Mouse (Mus musculus) limb, embryonic 12.5 days (tissue): ENCODE measurements around the gene Abcb11. TPM values are rescaled to one million over a fixed set of nuclear protein-coding genes. Genes with fewer than 3 reads are reported as not detected.
A peak's percentile ranks its signal among the peaks of the same experiment; 100 is the strongest.
"Not testable (repeated sequence)": the region's sequence is repeated elsewhere in the genome, so short reads cannot be mapped to it uniquely, and the experiment has no call there.

ENCODE experiments used
- ATAC-seq: fragments of 200-750 bp; cut with Nextera tagmentation; 2 replicates; pipeline ENCODE4 v1.8.0; 2017; ENCODE audit warnings: low read depth, moderate TSS enrichment; ENCODE audit not compliant: insufficient number of reproducible peaks, insufficient read depth, low FRiP score, low TSS enrichment
- H3K27ac ChIP-seq: fragments of 300-500 bp; sonication (generic); 2 replicates; pipeline ENCODE4 v1.5.1; 2016; ENCODE audit warnings: mild to moderate bottlenecking, moderate library complexity
- H3K27me3 ChIP-seq: fragments of 300-500 bp; sonication (generic); 2 replicates; pipeline ENCODE4 v1.6.1; 2016; ENCODE audit warnings: mild to moderate bottlenecking, moderate library complexity
- H3K36me3 ChIP-seq: fragments of 300-500 bp; sonication (generic); 2 replicates; pipeline ENCODE4 v1.6.1; 2016; ENCODE audit warnings: mild to moderate bottlenecking, moderate library complexity
- H3K4me1 ChIP-seq: fragments of 300-500 bp; sonication (generic); replicated peaks from 2 replicates; pipeline ENCODE4 v1.6.1; 2016
- H3K4me2 ChIP-seq: fragments of 300-500 bp; sonication (generic); 2 replicates; pipeline ENCODE4 v1.6.1; 2016; ENCODE audit warnings: mild to moderate bottlenecking, moderate library complexity
- H3K4me3 ChIP-seq: fragments of 300-500 bp; sonication (generic); replicated peaks from 2 replicates; pipeline ENCODE4 v1.5.1; 2016; ENCODE audit warnings: mild to moderate bottlenecking
- H3K9ac ChIP-seq: fragments of 300-500 bp; sonication (generic); replicated peaks from 2 replicates; pipeline ENCODE4 v1.6.1; 2016; ENCODE audit warnings: mild to moderate bottlenecking, moderate library complexity
- H3K9me3 ChIP-seq: fragments of 300-500 bp; sonication (generic); 2 replicates; pipeline ENCODE4 v1.6.1; 2016; ENCODE audit warnings: mild to moderate bottlenecking, moderate library complexity
- WGBS: fragments of 180-500 bp; shearing (Covaris S2); methylation state at CpG from one replicate; pipeline ENCODE4 v1.1.7; 2016; 5-methylcytosine and 5-hydroxymethylcytosine counted together
- polyA plus RNA-seq: library from polyadenylated mRNA; unstranded; fragments of >200 nt; fragmentation: Nextera tagmentation; extraction: Ambion mirVana; gene quantifications from 2 replicates; pipeline ENCODE4 v1.2.1, GENCODE M21; 2016

Abcb11 gene
- not detected in 2 replicates for polyA plus RNA-seq

DNA sequence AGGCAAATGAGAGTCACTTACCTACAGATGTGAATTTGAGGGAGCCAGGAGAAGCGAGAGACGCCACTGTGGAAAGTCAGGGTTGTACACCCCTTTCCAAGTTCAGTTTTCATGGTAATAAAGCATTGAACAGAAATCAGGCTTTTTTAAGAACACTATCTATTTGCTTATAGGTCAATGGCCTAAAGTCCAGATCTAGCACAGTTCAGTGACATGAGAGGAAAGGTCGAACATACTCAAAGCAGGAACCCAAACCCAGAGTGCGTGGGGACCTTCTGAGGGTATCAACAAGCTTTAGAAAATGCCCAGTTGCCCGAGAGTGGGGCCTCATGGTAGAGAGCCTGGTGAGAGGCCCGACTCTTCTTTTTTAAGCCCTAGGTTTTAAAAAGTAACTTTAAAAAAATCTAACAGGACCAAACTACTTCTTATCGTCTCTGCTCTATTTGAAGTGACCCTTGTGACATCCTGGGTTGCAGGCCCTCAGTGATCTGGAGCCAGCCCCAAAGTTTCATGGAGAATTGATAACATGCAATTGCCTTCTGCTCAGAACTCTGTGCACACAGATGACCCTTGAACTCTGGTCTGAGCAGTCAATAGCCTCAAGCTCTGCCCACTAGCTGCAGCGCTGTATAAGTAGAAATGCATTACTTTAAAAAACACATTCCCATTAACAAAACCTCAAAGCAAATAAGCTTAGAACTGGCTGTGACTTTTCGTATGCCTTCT is at the start of gene Abcb11:
TSS of gene Abcb11 (minus strand) at position 121 of the 726 bp plus-strand sequence.
- no peaks in the 10 kb centered on the region for H3K4me1 ChIP-seq
- H3K9ac ChIP-seq: no peak within 1 kb of the TSS
- ATAC-seq: no peak
- H3K27ac ChIP-seq: no peak within 1 kb of the TSS
- no peaks in the 10 kb centered on the region for H3K27me3 ChIP-seq
- no peak within 1 kb of the TSS for H3K4me2 ChIP-seq
- no peaks in the 10 kb centered on the region for H3K36me3 ChIP-seq
- no peaks in the 10 kb centered on the region for H3K9me3 ChIP-seq
- WGBS: 88% methylated on average over 9 of the region's 9 CpGs
- H3K4me3 ChIP-seq: no peak within 1 kb of the TSS

DNA sequence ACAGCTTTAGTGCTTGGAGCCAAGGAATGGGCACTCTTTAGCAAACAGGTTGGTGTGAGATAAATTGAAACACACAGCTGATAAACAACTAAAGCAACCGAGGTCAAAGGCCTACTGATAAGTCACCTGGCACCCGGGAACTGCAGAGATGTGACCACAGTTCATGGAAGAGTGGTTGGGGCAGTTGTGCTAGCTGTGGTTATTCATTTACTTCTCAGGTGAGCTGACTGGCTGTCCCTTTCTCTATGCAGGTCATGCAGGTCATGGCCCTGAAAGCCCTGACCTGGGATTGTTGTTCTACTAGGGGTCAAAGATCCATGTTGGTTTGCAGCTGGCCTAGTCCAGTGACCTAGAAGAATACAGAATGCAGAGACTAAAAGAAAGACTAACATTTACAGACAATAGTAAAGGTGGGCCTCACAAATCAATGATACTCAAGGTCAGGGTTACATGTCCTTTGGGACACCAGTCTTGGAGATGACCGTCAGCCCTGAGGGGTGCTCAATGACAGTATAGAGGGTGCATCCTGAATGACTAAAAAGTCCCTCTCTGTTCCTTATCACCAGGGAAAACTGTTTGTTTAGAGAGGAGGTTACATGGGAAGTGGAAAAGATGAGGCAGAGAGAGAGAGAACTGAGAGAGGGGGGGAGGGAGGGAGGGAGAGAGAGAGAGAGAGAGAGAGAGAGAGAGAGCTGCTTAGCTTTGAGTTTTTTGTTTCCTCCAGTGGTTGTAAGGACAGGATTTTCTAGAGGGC is 43.9 kb upstream of the Abcb11 start:
- H3K9ac ChIP-seq: no peak overlapping the region
- ATAC-seq: no peak

DNA sequence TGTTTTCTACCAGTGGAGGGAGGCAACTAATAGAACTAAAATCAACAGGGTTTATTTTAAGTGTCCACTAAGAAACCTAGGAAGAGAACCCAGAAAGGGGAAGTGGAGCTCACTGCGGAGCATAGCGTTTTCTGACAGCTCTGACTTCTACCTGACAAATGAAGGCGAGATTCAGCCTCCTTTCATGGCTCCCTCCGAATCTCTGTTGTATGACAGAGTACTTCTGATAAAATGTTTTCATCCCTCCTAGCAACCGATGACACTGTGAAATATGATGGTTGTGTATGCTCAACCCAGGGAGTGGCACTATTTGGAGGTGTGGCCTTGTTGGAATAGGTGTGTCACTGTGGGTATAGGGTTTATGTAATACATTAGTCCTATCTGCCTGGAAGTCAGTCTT is 40.4 kb upstream of the Abcb11 start:
- H3K4me1 ChIP-seq: no peaks in the 10 kb centered on the region
- no peaks in the 10 kb centered on the region for H3K27me3 ChIP-seq
- WGBS: 84% methylated on average over 5 of the region's 5 CpGs
- no peak overlapping the region for H3K4me2 ChIP-seq
- no peaks in the 10 kb centered on the region for H3K36me3 ChIP-seq
- no peak for ATAC-seq
- H3K4me3 ChIP-seq: no peak overlapping the region
- no peaks in the 10 kb centered on the region for H3K9me3 ChIP-seq
- no peak overlapping the region for H3K9ac ChIP-seq
- no peak overlapping the region for H3K27ac ChIP-seq

More for the DNA sequence above, 43.9 kb upstream of the Abcb11 start:
- Histone ChIP-seq H3K4me3 (no peak overlapping the region), H3K27me3 (no peaks in the 10 kb centered on the region), H3K4me2 (no peak overlapping the region), H3K27ac (no peak overlapping the region), H3K36me3 (no peaks in the 10 kb centered on the region), H3K4me1 (no peaks in the 10 kb centered on the region), H3K9me3 (no peaks in the 10 kb centered on the region)
- 85% methylated on average over 3 of the region's 3 CpGs for WGBS

DNA sequence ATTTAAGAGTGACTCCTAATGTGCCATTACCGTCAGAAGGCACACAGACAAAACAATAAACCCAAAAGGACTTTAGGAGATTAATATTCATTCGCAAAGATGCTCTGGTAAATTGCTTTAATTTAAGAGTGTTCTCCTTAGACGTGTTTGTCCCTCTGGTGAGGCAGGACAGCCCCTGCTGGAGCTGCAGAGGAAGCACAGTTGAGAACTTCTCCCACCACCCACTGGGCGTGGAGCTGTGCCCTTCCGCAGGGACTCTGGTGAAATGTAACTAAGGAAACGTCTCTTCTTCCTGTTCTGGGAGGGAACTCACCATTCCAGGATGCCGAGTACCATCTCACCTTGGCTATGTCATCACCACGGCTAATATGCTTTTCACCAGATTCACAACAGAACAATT is 39.3 kb upstream of the Abcb11 start:
- Histone ChIP-seq H3K27ac (no peak overlapping the region), H3K4me1 (no peaks in the 10 kb centered on the region), H3K9me3 (no peaks in the 10 kb centered on the region), H3K27me3 (no peaks in the 10 kb centered on the region), H3K36me3 (no peaks in the 10 kb centered on the region), H3K4me2 (no peak overlapping the region), H3K4me3 (no peak overlapping the region), H3K9ac (no peak overlapping the region)
- ATAC-seq: no peak
- 45% methylated on average over 8 of the region's 8 CpGs for whole genome bisulfite sequencing

DNA sequence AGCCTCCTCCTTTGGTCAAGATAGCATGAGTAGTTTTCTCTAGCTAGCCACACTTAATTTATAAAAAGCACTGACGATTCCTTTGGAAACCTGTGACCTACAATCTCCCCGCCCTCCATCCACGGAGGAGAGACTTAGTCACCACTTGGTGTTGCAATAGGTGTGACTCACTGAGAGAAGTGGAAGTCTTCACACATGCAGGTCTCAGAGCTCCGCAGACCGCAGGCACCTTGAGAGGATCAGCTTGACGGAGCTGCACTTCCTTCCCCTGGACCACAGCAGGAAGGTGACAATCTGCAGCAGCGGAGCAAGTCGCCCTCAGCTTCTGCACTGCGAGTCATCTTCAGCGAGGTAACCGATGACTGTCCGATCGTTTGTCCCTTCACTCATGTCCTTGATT is 37.9 kb upstream of the Abcb11 start, which contains the start of gene Dhrs9:
TSS of gene Dhrs9 (plus strand) at position 165 of the 400 bp plus-strand sequence.
- ATAC-seq: no peak
- Histone ChIP-seq H3K36me3 (no peaks in the 10 kb centered on the region), H3K4me3 (no peak within 1 kb of the TSS), H3K9me3 (no peaks in the 10 kb centered on the region), H3K9ac (no peak within 1 kb of the TSS), H3K4me2 (no peak within 1 kb of the TSS), H3K27ac (no peak within 1 kb of the TSS), H3K27me3 (no peaks in the 10 kb centered on the region), H3K4me1 (no peaks in the 10 kb centered on the region)
- 56% methylated on average over 13 of the region's 13 CpGs for WGBS

DNA sequence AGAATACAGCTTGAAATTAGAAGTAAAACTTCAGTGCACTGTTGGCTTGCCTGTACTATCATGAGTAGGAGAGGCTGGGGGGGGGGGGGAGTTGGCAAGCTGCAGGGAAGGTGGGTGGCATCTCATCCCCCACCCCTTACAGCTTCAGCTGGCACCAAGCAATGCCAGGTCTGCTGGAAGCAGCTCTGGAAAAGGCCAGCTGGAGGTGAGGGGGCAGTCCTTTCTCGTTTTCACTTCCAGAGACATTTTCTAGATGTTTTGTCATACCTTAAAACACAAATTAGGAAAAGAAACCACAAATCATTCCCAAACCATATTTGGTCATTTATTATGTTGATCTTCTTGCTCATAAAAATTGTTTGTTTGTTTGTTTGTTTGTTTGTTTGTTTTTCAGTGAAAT is 37.4 kb upstream of the Abcb11 start:
- Histone ChIP-seq H3K4me3 (no peak overlapping the region), H3K4me1 (no peaks in the 10 kb centered on the region), H3K27ac (no peak overlapping the region), H3K27me3 (no peaks in the 10 kb centered on the region), H3K4me2 (no peak overlapping the region), H3K36me3 (no peaks in the 10 kb centered on the region), H3K9me3 (no peaks in the 10 kb centered on the region), H3K9ac (no peak overlapping the region)
- ATAC-seq: no peak
- 59% methylated on average over 1 of the region's 1 CpGs for WGBS

DNA sequence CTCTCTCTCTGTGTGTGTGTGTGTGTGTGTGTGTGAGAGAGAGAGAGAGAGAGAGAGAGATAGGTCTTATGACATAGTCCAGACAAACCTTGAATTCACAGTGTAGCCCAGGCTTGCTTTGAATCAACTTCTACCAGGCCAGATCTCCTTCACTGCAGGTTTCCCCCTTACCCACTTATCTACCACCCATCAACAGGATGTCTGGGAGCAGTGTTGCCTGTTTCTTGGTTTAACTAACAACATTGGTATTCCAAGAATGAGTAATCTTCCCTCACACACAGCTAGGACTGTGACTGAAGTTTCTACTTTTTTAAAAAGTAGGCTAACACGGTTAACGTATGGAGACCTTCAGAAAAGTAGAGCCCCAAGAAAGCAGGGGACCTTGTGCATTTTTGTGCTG is 34.4 kb upstream of the Abcb11 start:
- no peak overlapping the region for H3K9ac ChIP-seq
- H3K4me1 ChIP-seq: no peaks in the 10 kb centered on the region
- no peak overlapping the region for H3K4me3 ChIP-seq
- H3K27ac ChIP-seq: no peak overlapping the region
- no peaks in the 10 kb centered on the region for H3K36me3 ChIP-seq
- WGBS: 77% methylated on average over 2 of the region's 2 CpGs
- no peak for ATAC-seq
- H3K4me2 ChIP-seq: no peak overlapping the region
- no peaks in the 10 kb centered on the region for H3K27me3 ChIP-seq
- H3K9me3 ChIP-seq: no peaks in the 10 kb centered on the region

DNA sequence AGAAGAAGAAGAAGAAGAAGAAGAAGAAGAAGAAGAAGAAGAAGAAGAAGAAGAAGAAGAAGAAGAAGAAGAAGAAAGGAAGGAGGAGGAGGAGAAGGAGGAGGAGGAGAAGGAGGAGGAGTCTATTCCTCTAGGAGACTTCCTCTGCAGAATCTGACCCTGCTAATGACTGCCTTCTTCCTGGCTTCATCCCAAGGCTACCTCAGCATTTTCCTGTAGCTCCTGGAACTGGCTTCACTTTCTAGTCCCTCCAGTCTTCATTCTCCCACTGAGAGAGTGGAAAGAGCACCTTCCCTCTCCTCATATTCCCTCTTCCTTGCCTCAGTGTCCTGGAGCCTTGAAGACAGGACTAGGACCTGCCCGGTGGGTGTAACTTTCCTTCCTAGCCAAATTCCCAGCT is 22.9 kb upstream of the Abcb11 start:
- Histone ChIP-seq H3K4me1 (no peaks in the 10 kb centered on the region), H3K27ac (no peak overlapping the region), H3K9me3 (no peaks in the 10 kb centered on the region), H3K27me3 (no peaks in the 10 kb centered on the region), H3K4me3 (no peak overlapping the region), H3K4me2 (no peak overlapping the region), H3K9ac (no peak overlapping the region), H3K36me3 (no peaks in the 10 kb centered on the region)
- WGBS: 94% methylated on average over 1 of the region's 1 CpGs
- ATAC-seq: no peak

DNA sequence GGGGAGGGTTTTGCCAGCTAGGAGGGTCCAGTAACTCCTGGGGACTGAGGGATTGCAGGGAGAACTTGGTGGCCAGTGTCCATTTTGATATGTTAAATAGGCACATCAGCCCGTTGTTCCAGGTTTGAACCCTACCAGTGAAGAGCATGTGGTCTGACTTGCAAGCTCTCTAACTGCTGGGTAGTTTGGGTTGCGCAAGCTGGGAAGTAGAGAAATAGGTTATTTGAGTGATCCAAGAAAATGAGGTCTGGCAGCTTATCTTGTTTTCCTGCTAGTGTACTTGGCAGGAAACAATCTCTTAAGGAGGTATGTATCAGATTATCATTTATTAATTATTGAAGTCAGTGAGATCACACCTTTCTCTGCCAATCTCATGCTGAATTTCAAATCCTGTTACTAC is 22.4 kb upstream of the Abcb11 start:
- no peaks in the 10 kb centered on the region for H3K4me1 ChIP-seq
- WGBS: 93% methylated on average over 2 of the region's 2 CpGs
- no peak overlapping the region for H3K27ac ChIP-seq
- no peak overlapping the region for H3K9ac ChIP-seq
- no peaks in the 10 kb centered on the region for H3K9me3 ChIP-seq
- no peak overlapping the region for H3K4me2 ChIP-seq
- no peaks in the 10 kb centered on the region for H3K27me3 ChIP-seq
- no peak for ATAC-seq
- H3K36me3 ChIP-seq: no peaks in the 10 kb centered on the region
- H3K4me3 ChIP-seq: no peak overlapping the region

DNA sequence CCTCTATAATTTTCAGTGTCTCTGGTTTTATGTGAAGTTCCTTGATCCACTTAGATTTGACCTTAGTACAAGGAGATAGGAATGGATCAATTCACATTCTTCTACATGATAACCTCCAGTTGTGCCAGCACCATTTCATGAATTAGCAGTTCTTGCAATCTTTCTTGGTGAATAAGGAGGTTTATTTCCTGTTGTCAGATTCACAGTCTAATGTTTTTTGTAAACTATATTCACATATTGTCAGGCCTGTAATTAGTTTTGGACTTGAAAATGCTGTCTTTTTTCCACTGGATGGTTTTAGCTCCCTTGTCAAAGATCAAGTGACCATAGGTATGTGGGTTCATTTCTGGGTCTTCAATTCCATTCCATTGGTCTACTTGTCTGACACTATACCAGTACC is 13.0 kb upstream of the Abcb11 start:
- H3K27ac ChIP-seq, H3K4me3 ChIP-seq, H3K4me1 ChIP-seq, H3K27me3 ChIP-seq, H3K9ac ChIP-seq, H3K36me3 ChIP-seq, H3K9me3 ChIP-seq, H3K4me2 ChIP-seq: not testable (repeated sequence)
- peak; percentile 100 for ATAC-seq

DNA sequence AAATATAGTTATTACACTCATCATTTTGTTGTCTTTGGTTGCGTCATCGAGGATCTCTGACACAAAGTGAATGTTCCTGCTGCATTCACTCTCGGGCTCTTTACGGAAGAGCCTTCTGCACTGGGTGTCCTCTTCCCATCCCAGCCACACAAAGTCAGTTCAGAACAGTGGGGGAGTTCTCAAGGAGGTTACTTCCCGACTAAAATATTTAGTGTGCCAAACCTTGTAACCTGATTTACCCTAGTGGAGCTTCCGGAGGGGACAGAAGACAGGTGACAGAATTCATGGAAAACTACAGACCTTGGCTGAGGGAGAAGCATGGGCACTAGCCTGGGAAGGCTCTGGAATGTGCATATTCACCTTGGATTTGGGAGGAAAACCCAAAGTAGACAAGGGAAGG is 910 bp downstream of the Abcb11 start:
- H3K4me2 ChIP-seq: no peak overlapping the region
- H3K9me3 ChIP-seq: no peaks in the 10 kb centered on the region
- H3K4me3 ChIP-seq: no peak overlapping the region
- no peaks in the 10 kb centered on the region for H3K36me3 ChIP-seq
- 87% methylated on average over 6 of the region's 6 CpGs for WGBS
- H3K4me1 ChIP-seq: no peaks in the 10 kb centered on the region
- no peak overlapping the region for H3K27ac ChIP-seq
- H3K27me3 ChIP-seq: no peaks in the 10 kb centered on the region
- ATAC-seq: no peak
- H3K9ac ChIP-seq: no peak overlapping the region

DNA sequence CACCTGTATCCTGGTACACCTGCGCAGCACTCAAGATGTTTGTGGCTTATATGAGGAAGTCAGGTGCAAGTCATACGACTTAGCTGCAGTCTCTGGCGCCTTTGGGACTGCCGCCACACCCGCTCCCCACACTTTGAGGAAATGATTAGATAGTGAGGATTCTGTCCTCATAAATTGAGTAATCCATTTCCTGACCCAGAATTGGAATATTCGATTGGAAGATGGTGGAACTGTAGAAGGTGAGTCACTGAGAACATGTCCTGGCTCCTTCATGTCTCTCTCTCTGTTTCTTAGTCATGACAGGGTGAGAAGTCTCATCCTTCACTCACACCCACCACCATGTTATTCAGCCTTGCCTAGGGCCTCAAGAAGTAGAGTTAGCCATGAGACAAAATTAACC is 10.9 kb downstream of the Abcb11 start:
- not testable (repeated sequence) for H3K4me2 ChIP-seq, ATAC-seq, H3K4me1 ChIP-seq, H3K27me3 ChIP-seq, H3K9me3 ChIP-seq, H3K36me3 ChIP-seq, H3K4me3 ChIP-seq, H3K9ac ChIP-seq, H3K27ac ChIP-seq
- WGBS: 89% methylated on average over 6 of the region's 6 CpGs
